Mouse (Mus musculus) right cerebral cortex, adult 18-20 months (tissue): Measurements from ENCODE around the gene Gm38393.

Experiments used
- DNase-seq: peaks from one replicate; pipeline ENCODE4 v3.0.0; 2022; ENCODE audit warnings: mixed read lengths

The Gm38393 gene

DNA sequence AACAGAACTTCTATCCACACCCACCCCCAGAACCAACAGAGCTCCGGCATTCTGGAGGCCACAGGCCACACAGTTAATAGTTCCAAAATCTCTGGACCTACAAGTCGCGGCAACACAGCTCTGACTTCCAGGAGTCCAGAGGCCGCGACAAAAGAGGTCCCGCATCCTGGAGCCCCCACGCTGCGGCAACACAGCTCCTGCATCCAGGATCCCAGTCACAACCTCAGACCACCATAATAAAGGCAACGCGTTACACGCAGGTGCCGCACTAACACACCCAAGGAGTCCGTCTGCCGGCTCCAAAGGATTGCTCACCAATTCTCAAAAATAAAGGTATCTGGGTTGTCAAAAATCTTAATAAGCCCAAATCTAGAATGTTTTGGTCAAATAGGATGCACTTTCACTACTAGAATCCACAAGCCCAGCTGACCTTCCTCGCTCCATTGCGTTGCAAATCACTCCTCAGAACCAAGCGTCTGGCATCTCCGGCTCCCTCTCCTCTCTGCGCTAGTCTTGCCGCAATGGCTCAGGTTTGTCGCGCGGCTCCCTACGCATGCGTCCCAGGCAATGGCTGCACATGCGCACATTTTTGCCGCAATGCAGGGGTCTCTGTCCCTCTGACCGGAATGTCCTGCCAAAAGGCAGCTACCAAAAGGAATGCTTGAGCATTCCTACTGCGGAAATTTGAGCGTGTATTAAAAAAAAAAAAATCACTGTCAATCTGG lies at the start of gene Gm38393, which contains the start of gene Snurf:
Gm38393 (minus strand) TSS at position 459 of the 725 bp plus-strand sequence.
Snurf (minus strand) TSS at position 444 of the 725 bp plus-strand sequence.
- DNase-seq = peak; percentile 81

DNA sequence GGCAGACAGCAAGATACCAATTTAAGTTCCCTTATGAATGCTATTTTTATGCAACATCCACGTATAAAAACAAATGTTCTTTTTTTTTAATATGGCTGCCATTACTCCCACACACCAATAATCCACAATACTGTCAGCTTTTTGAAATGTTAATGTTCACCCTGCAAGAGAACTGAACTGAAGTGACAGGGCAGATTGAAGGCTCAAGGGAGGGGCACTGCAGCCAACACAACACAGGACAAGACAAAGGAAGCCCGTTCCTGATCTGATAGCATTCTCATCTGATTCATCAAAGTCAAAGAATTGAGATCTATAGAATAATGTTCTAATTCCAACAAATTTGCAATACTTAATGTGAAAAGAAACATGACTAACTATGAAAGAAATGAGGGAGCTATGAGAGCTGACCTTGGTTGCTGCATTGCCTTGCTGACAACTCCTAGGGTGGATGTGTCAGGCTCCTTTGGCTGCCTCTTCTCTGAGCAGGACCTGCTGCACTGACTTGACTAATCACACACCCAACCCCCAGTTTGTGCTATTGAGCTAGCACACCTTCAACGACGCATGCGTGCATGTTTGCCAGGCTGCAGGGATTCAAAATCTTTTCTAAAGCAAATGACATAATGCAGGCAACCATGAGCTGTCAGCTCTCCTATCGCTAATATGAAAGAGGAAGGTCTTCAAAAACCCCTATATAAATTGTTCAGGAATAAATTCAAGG lies 42.8 kb upstream of the Gm38393 start:
- peak; percentile 71 for DNase-seq

DNA sequence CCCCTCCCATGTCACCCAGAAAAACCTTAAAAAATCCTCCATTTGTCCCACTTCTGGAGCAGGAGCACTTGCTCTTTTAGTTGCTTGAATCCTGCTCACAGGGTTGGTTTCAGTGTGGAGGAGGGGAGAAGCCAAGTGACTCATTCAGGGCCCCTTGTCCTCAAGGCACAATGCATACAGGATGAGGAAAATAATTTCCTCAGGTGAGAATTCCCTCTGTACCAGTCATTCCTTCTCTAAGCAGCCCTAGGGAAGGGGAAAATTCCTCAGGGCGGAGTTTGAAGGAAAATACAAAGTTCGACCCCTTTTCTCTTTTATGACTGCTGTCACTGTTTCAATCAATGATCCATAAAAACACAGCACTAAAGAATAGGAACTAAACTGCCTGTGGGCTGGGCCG lies 8.3 kb upstream of the Gm38393 start:
- no peak for DNase-seq

DNA sequence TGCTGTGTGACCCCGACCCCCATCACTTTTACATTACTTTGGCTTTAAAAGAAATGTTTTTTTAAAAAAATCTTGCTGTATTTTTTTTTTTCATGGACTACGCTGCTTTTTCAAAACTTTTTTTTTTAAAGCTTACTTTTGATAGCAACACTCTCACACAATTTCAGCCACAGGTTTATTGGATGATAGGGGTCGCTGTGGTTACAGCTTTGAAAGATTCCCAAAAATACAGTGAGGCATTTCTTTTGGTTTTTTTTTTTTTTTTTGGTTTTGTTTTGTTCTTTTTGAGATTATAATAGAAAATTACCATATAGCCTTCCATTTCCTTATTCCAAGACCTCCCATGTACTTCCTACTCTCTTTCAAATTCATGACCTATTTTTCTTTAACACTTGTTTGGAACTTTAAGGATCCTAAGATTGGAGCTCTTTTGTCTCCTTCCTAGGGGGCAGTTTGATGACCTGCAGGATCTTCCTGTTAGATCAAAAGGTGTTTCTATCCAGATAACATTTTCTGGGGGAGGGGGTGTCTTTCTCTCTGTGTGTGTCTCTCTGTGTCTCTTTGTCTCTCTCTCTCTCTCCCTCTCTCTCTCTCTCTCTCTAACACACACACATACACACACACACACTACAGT lies 3.0 kb upstream of the Gm38393 start:
- no peak for DNase-seq

DNA sequence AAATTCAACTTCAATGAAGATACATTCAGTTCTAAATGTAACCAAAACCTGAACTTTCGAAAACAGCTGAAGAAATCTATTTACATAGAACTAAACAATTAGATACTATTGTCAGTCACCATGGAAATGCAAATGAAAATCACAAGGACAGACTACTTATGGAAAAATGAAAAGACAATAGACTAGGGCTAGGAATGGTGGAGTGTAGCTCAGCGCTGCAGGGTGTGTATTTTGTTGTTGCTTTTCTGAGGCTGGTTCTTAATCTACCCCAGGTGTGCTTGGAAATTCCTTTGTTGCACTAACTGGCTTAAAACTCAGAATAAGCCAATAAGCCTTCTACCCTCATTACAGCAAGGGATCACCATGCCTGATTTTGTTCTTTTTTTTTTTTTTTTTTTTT lies 1.4 kb upstream of the Gm38393 start:
- no peak for DNase-seq

DNA sequence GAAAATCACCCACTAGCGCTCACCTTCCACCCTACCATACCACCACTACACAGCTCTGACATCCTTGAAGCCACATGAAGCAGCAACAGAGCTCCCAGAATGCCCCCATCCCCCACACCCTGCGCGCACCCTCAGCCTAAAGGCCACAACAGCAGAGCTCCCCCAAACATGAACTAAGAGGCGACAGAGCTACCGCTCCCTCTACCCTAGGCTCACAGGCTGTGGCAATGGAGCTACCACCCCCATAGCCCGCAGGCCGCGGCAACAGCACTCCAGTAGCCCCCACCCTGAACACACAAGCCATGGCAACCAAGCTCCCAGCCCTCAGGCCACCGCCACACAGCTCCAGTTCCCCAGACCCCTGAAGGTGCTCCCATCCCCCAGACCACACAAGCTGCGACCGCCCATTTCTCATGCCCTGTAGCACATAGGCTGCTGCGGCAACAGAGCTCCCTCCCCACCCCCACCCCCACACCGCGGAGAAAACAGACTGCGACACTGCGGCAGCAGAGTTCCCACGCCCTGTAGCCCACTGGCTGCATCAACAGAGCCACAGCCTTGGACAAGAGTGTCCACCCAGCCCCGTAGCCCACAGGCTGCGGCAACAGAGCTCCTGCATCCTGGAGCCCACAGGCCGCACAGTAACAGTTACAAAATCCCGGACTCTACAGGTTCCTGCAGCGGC lies 801 bp downstream of the Gm38393 start:
- peak; percentile 46 for DNase-seq

DNA sequence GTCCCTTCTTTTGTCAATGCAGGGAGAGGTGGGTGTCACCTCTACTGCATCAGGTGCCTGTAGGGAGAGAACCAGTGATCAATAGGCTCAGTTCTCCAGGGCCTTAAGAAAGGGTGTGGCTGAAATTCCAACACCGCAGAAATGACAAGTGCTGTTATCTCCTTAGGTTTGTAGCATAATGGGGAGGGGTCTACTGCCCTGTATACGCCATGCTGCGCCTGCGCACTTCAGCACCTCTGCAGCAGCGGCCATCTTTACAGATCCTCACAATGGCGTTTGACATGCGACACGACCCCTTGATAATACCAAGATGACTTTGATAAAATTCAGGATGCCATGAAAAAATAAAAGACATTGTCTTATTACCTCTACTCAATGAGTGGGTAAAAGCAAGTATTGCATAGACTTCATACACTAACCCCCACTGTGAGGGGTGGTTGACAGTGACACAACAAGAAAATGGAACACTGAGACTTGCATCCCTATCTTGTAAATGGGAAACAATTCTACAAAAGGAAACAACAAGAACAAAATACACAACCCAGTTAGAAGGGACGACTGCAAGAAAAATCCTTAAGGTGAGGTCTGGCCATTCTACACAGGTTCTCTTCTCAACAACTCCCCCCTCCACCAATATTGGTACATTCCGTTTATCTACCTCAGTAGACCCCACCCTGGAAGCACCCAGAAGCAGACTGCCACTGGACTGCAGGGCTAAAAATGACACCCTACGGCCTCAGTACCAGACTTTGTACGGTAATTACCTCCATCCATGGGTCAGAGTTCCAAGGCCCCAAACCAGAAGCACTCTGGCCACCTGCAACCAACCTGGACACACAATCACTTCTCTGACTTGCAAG lies 1.6 kb downstream of the Gm38393 start:
- DNase-seq = peak; percentile 31

DNA sequence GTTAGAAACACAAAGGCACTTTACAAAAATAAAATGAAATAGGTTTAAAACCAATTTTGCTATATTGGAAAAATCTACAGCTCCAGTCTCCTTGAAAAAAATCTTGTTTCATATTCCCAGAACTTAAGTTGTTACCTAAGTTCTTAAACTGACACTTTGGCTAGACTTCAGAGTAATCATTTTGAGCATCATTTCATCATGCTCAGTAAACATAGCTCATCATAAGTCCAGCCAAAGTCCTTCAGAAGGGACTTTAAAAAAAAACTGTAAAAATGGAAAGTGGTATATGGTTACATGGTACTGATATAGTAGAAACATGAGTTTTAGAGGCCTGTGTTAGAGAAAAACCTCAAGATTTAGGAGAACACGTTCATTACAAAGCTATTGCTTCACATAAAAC lies 26.2 kb downstream of the Gm38393 start:
- DNase-seq = no peak
